Mouse (Mus musculus) testis, adult 2 months (tissue): ENCODE measurements around the gene Lyzl6.

Experiments used
- CTCF ChIP-seq: fragments of 200-500 bp; IDR thresholded peaks from 2 replicates; pipeline ENCODE4 v1.5.1; 2012; ENCODE audit warnings: low read depth, mild to moderate bottlenecking, inconsistent platforms, low read length, moderate library complexity; ENCODE audit not compliant: control insufficient read depth, insufficient read depth, insufficient replicate concordance
- POLR2A ChIP-seq: fragments of 200-500 bp; IDR thresholded peaks from 2 replicates; pipeline ENCODE4 v1.6.1; 2012; ENCODE audit warnings: low read depth, mild to moderate bottlenecking, inconsistent platforms, low read length, moderate library complexity; ENCODE audit not compliant: control insufficient read depth

- TF ChIP-seq CTCF = no peak
- no peak for TF ChIP-seq POLR2A
Measured at GRCm38 (mm10) chr11:103666907-103667426, 28.3 kb upstream of the Lyzl6 start.
